Mouse (Mus musculus) hindbrain, embryonic 14.5 days (tissue): ENCODE measurements around the gene Nipal4. TPM values are rescaled to one million over a fixed set of nuclear protein-coding genes. Genes with fewer than 3 reads are reported as not detected.

ENCODE experiments used
- ATAC-seq: fragments of 200-750 bp; cut with Nextera tagmentation; 2 replicates; pipeline ENCODE4 v1.8.0; 2017; ENCODE audit warnings: moderate number of reproducible peaks, mild to moderate bottlenecking, moderate TSS enrichment, moderate library complexity; ENCODE audit not compliant: low FRiP score
- DNase-seq: peaks from one replicate; pipeline ENCODE4 v3.0.0-alpha.2; 2015; ENCODE audit warnings: low spot score
- H3K27ac ChIP-seq: fragments of 300-500 bp; sonication (generic); 2 replicates; pipeline ENCODE4 v1.5.1; 2014; ENCODE audit warnings: mild to moderate bottlenecking, moderate library complexity
- H3K27me3 ChIP-seq: fragments of 300-500 bp; sonication (generic); 2 replicates; pipeline ENCODE4 v1.6.1; 2014; ENCODE audit warnings: mild to moderate bottlenecking, low read length, mixed read lengths; ENCODE audit not compliant: control insufficient read depth, insufficient read depth
- H3K36me3 ChIP-seq: fragments of 300-500 bp; sonication (generic); replicated peaks from 2 replicates; pipeline ENCODE4 v1.6.1; 2014; ENCODE audit not compliant: control insufficient read depth, insufficient read depth
- H3K4me1 ChIP-seq: fragments of 300-500 bp; sonication (generic); replicated peaks from 2 replicates; pipeline ENCODE4 v1.6.1; 2014; ENCODE audit warnings: antibody characterized with exemption, low read length, mixed read lengths; ENCODE audit not compliant: control insufficient read depth, insufficient read depth
- H3K4me2 ChIP-seq: fragments of 300-500 bp; sonication (generic); replicated peaks from 2 replicates; pipeline ENCODE4 v1.6.1; 2014; ENCODE audit warnings: mild to moderate bottlenecking, moderate library complexity
- H3K4me3 ChIP-seq: fragments of 300-500 bp; sonication (generic); replicated peaks from 2 replicates; pipeline ENCODE4 v1.5.1; 2014; ENCODE audit warnings: mild to moderate bottlenecking, low read length
- H3K9ac ChIP-seq: fragments of 300-500 bp; sonication (generic); 2 replicates; pipeline ENCODE4 v1.6.1; 2014
- H3K9me3 ChIP-seq: fragments of 300-500 bp; sonication (generic); 2 replicates; pipeline ENCODE4 v1.6.1; 2016; ENCODE audit warnings: low read length; ENCODE audit not compliant: control insufficient read depth
- WGBS: fragments of 180-500 bp; shearing (Covaris S2); extraction: QIAGEN DNeasy Blood & Tissue Kit; methylation state at CpG from one replicate; pipeline ENCODE4 v1.1.7; 2014; 5-methylcytosine and 5-hydroxymethylcytosine counted together
- polyA plus RNA-seq: library from polyadenylated mRNA; unstranded; fragments of >200 nt; fragmentation: Nextera tagmentation; extraction: Ambion mirVana; gene quantifications from 2 replicates; pipeline ENCODE4 v1.2.1, GENCODE M21; 2014

The Nipal4 gene
- polyA plus RNA-seq, 1 experiment from 2014 or later = 0.46 TPM

DNA sequence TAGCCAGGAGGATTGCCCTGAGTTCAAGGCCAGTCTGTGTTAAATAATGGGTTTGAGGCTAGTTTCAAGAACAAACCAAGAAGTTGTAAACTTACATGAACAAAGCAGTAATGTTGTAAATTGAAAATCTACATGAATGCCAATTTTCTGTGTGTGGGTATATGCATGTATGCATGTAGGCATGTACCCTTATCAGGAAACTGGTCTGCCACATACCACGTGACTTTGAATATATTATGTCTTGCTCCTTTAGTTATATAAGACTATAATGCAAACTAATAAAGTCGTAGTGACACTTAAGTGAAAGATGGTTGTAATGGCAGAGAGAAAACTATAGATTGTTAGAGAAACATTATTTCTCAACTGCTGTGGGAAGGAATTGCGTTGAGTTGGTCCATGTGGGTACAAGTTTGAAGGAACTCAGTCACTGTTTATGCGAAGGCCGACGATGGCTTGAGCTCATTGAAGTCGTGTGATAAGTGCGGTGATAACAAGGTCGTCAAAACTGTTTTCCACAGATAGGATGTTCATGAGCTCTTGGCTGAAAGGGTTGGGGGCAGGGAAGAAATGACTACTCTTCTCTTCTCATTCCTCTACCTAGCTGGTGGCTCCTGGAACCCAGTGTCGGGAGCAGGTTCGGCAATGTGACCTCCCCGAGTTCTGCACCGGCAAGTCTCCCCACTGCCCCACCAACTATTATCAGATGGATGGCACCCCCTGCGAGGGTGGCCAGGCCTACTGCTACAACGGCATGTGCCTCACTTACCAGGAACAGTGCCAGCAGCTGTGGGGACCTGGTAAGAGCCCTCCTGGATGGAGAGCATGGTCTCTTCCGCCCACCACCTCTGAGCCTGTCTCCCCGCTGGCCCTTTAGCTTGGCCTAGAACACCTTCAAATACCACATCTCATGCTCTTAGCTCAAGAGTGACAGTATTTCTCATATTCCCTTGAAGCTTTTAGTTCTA is 35.0 kb downstream of the Nipal4 start:
- WGBS = 94% methylated on average over 17 of the region's 17 CpGs
- no peaks in the 10 kb centered on the region for H3K27me3 ChIP-seq

DNA sequence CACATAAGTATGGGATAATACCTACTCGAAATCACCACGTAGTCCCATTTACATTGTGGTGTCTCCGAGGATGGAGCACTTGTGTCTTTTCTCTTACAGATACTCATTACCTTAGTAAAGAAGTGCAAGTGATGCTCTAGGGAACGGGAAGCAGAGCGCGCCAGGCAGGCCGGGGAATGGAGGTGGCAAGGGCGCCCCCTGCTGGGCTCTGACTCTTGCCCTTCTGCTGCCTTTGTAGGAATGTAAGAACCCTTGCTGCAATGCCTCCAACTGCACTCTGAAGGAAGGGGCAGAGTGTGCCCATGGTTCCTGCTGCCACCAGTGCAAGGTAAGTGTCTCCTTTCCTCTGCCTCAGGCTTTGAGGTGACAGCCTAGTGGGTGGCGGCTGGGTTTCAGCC is 37.8 kb downstream of the Nipal4 start:
- Histone ChIP-seq H3K9ac (no peak overlapping the region), H3K9me3 (no peaks in the 10 kb centered on the region), H3K4me1 (no peaks in the 10 kb centered on the region), H3K4me2 (no peak overlapping the region), H3K27me3 (no peaks in the 10 kb centered on the region), H3K36me3 (peaks cover 58% of the 10 kb centered on the region), H3K4me3 (no peak overlapping the region), H3K27ac (no peak overlapping the region)
- DNase-seq (no peak), ATAC-seq (no peak)
- 70% methylated on average over 9 of the region's 9 CpGs for WGBS

More for the DNA sequence above, 35.0 kb downstream of the Nipal4 start:
- H3K36me3 ChIP-seq = peaks cover 73% of the 10 kb centered on the region
- H3K4me2 ChIP-seq = no peak overlapping the region
- no peak overlapping the region for H3K27ac ChIP-seq
- no peak for ATAC-seq
- DNase-seq = no peak
- H3K4me1 ChIP-seq = no peaks in the 10 kb centered on the region
- no peak overlapping the region for H3K9ac ChIP-seq
- no peak overlapping the region for H3K4me3 ChIP-seq
- no peaks in the 10 kb centered on the region for H3K9me3 ChIP-seq

DNA sequence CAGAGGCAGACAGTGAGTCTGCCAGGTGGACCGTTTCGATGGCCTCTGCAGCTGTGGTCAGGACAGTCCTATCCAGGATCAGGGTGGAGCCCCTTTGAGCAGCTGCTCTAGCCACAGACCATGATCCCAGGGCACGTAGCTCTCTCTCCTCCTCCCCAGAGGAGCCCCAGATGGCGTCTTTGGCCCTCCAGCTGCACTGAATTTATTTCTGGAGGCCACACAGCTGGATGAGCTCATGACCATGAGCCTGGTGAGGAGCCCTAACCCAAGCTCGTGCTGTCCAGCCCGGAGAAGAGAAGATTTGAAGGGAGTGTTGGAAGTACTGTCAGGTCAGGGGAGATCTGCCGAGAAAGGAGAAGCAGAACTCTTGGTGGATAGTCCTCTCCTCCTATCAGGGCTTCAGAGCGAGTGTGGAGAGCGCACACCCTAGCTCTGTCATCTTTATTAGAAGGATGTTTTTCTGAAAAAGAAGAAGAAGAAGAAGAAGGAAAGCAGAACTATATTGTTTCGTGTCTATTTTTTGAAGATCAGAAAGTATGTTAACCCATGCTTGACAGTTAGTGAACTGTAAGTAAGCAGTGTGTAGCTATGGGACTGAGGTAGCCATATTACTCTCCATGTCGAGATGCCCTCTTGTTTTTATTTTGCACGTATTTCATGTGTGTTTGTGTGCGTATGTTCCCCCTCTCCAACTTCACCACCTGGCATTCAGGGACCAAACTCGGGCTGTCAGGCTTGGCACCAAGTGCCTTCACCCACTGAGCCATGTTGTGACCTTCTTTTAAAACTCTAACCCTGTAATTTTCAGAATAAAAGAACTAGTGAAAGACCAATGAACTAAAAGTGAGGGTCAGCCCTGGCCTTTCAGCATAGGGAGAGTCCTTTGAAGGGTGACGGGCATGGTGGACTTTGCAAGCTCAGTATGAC is 38.4 kb downstream of the Nipal4 start:
- H3K9me3 ChIP-seq = no peaks in the 10 kb centered on the region
- WGBS = 85% methylated on average over 15 of the region's 15 CpGs
- H3K4me2 ChIP-seq = no peak overlapping the region
- no peak overlapping the region for H3K4me3 ChIP-seq
- DNase-seq = no peak
- ATAC-seq = no peak
- H3K27ac ChIP-seq = no peak overlapping the region
- H3K27me3 ChIP-seq = no peaks in the 10 kb centered on the region
- peaks cover 62% of the 10 kb centered on the region for H3K36me3 ChIP-seq
- no peaks in the 10 kb centered on the region for H3K4me1 ChIP-seq
- no peak overlapping the region for H3K9ac ChIP-seq

DNA sequence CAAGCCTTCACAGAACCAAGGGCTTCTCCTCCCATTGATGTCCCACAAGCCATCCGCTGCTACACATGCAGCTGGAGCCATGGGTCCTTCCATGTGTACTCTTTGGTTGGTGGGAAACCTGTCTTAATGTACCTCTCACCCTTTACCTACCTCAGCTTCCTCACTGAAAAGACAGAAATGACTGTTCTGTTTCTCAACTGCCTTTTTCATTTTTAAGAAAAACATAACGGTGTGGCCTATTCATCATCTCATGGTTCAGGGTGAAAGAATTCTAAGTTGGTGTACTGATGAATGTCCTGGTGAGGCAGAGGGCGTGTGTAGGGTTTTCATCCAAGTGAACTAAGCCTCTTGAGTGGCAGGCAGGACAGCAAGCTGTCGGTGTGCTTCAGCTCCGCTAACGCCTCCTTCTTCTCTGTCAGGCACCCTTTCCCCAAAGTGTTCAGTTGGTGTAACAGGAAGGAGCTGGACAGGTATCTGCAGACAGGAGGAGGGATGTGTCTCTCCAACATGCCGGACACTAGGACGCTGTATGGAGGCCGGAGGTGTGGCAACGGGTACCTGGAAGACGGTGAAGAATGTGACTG is 39.4 kb downstream of the Nipal4 start:
- Histone ChIP-seq H3K4me3 (no peak overlapping the region), H3K36me3 (peaks cover 65% of the 10 kb centered on the region), H3K4me2 (no peak overlapping the region), H3K9ac (no peak overlapping the region), H3K4me1 (no peaks in the 10 kb centered on the region), H3K27ac (no peak overlapping the region), H3K9me3 (no peaks in the 10 kb centered on the region), H3K27me3 (no peaks in the 10 kb centered on the region)
- 94% methylated on average over 11 of the region's 11 CpGs for WGBS
- ATAC-seq (no peak), DNase-seq (no peak)

DNA sequence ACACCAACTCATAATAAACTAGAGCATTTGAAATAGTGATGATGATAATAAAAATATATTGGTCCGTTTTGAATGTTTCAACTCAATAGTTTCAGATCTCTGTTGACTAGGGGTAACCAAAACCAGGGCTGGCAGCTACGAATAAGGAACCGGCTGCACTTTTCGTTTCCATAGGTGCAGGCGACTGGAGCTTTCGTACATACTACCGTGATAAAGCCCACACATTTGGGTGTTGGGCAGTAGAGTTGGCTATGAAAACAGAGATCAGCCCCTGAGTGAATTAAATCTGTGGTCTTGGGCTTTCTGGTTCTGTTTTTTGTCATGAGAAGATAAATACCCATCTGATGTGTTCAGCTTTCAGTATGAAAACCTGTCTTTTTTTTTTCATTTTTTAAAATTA is 40.0 kb downstream of the Nipal4 start:
- Histone ChIP-seq H3K27ac (no peak overlapping the region), H3K4me1 (no peaks in the 10 kb centered on the region), H3K27me3 (no peaks in the 10 kb centered on the region), H3K9ac (no peak overlapping the region), H3K36me3 (peaks cover 64% of the 10 kb centered on the region), H3K4me2 (no peak overlapping the region), H3K4me3 (no peak overlapping the region), H3K9me3 (no peaks in the 10 kb centered on the region)
- 96% methylated on average over 7 of the region's 7 CpGs for WGBS
- DNase-seq (no peak), ATAC-seq (no peak)

DNA sequence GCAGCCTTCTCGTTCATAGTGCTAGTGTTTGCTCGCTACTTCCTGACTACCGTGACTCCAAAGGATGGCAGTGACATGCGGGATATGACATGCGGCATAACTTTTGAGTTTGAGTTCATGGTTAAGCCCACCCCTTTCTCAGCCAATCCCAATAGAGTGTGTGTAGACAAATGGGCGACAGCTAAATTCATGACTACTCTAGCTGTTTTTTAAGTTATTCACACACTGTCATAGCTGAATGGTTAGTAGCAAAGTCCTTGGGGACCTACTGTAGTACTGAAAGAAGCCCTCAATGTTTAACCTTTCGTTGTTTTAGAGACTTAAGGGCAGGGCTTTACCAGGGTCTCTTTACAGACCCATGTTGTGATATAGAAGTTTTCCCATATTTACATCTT is 40.5 kb downstream of the Nipal4 start:
- Histone ChIP-seq H3K4me3 (no peak overlapping the region), H3K4me1 (no peaks in the 10 kb centered on the region), H3K27ac (no peak overlapping the region), H3K9ac (no peak overlapping the region), H3K9me3 (no peaks in the 10 kb centered on the region), H3K36me3 (peaks cover 63% of the 10 kb centered on the region), H3K27me3 (no peaks in the 10 kb centered on the region), H3K4me2 (no peak overlapping the region)
- 94% methylated on average over 7 of the region's 7 CpGs for WGBS
- ATAC-seq (no peak), DNase-seq (no peak)

DNA sequence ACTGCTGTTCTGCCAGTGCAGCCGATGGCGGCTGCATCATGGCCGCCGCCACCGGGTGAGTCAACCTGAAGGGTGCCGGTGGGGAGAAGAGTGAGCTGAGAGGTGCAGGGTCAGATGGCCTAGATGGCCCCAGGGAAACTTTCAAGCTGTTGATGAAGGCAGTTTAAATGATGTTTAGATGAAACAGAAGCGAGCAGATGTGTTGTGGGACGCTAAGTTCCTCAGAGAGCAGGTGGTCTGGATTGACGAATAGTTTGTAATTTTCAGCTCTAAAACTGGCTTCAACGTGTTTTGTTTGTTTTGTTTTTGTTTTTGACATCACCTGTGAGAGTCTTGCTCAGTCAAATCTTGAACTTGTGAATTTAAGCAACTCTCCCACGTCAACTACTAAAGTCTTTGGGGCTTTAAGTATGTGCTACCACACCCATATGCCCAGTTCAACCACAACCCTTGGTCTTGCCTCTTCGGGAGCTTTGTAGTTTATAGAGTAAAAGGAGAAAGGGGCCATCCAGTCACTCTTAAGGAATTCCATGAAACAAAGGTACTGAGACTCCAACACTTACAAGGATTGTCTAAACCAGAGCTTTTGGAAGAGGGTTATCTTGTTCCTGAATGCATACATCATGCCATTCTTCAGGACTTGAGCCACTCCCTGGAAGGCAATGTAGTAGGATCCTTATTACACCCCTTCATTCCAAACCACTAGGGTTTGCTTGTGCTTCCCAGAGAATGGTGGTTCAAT is 41.0 kb downstream of the Nipal4 start:
- H3K9ac ChIP-seq = no peak overlapping the region
- no peak overlapping the region for H3K27ac ChIP-seq
- no peak overlapping the region for H3K4me2 ChIP-seq
- DNase-seq (no peak), ATAC-seq (no peak)
- 93% methylated on average over 12 of the region's 12 CpGs for WGBS
- no peak overlapping the region for H3K4me3 ChIP-seq
- H3K4me1 ChIP-seq = no peaks in the 10 kb centered on the region
- peaks cover 62% of the 10 kb centered on the region for H3K36me3 ChIP-seq
- no peaks in the 10 kb centered on the region for H3K9me3 ChIP-seq
- no peaks in the 10 kb centered on the region for H3K27me3 ChIP-seq

DNA sequence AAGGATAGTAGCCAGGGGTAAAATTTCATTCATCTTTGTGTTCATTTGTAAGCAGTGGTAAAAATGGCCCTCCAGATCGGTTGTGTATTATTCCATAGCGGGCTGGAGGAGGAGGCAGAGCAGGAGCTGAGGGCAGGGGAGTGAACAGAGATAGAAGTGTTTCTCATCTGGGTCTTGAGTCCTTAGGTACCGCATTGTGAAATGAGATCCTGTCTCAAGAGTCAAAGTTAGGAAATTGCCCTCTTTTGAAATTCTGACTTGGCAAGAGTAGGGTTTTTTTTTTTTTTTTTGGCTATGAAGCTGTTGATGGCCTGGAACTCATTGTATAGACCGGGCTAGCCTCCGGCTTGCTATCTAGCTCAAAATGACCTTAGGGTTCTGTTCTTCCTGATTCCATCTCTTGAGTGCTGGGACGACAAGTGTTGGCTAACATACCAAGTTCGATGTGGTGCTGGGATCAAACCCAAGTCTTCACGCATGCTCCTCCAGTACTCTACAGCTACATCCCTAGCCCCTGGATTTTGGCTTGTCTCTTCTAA is 42.9 kb downstream of the Nipal4 start:
- WGBS = 94% methylated on average over 8 of the region's 8 CpGs
- H3K36me3 ChIP-seq = peaks cover 66% of the 10 kb centered on the region
- H3K9me3 ChIP-seq = no peaks in the 10 kb centered on the region
- no peak overlapping the region for H3K4me3 ChIP-seq
- no peaks in the 10 kb centered on the region for H3K4me1 ChIP-seq
- H3K27me3 ChIP-seq = no peaks in the 10 kb centered on the region
- ATAC-seq (no peak), DNase-seq (no peak)
- H3K9ac ChIP-seq = no peak overlapping the region
- H3K27ac ChIP-seq = no peak overlapping the region
- no peak overlapping the region for H3K4me2 ChIP-seq
